Mouse (Mus musculus): Measurements from ENCODE around the gene Fiz1. TPM values are rescaled to one million over a fixed set of nuclear protein-coding genes. Genes with fewer than 3 reads are reported as not detected.

The Fiz1 gene
- polyA plus RNA-seq, 2 experiments = 37.5 to 42.4 TPM

DNA sequence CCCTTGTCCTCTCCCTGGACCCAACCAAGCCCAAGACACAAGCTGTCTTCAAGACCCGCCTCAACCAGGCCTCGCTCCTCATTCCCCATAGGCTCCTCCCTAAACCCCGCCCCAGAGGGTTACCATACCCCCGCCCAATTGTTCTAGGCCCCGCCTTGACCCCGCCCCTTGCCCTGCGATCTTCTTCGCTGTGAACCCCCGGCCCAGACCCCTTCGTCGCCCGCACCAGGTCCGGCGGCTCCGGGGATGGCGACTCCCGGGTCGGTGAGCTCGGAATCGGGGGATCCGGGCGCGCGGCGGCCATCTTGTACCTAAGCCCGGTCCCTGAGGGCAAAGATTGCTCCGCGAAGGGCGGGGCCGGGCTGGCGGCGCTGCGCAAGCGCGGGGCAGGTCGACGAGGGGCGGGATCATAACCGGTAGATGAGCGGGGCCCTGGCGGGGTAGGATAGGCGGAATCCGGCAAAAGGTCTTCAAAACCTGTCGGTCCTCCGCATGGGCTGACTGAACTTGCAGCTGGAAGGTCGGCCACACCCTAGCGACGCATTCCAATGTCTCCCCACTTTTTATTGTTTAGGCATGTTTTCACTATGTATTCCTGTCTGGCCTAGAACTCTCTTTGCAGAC is 23.7 kb upstream of the Fiz1 start, which contains the start of gene Zfp784:
Gene Zfp784, minus strand, starts transcription at position 338 of the 624 bp plus-strand sequence.
- Histone ChIP-seq H3K9me3 (ENCODE audit: control insufficient read depth, low read length) (peaks cover 7% of the 10 kb centered on the region; the same call in 1 of the 2 replicates), H3K9ac (ENCODE audit: low read depth, low read length, severe bottlenecking) (peak within 1 kb of the TSS; percentile 64), H3K4me1 (ENCODE audit: control insufficient read depth, insufficient read depth, low read length) (peaks cover 3% of the 10 kb centered on the region; the same call in 1 of the 2 replicates), H3K36me3 (ENCODE audit: control insufficient read depth, insufficient read depth, low read length) (peaks cover 33% of the 10 kb centered on the region), H3K27me3 (ENCODE audit: control insufficient read depth, insufficient read depth, low read length) (no peaks in the 10 kb centered on the region), H3K4me2 (replicated peaks; ENCODE audit: low read depth, low read length, severe bottlenecking) (peak within 1 kb of the TSS; percentile 49), H3K27ac (replicated peaks; ENCODE audit: low read depth, low read length) (peak within 1 kb of the TSS; percentile 85), H3K4me3 (replicated peaks; ENCODE audit: low read length) (peak within 1 kb of the TSS; percentile 50)
- TF ChIP-seq POLR2A (IDR thresholded peaks at IDR 0.05; ENCODE audit: borderline replicate concordance, extremely low read depth, insufficient read depth, insufficient read length) = 0 out of 2 replicates have a peak, but pooled peaks have one; percentile 11
- DNase-seq (ENCODE audit: low spot score) (peak; percentile 93), ATAC-seq (ENCODE audit: low FRiP score, low read depth) (peak; percentile 97)
- 0% methylated on average over 39 of the region's 48 CpGs for WGBS

DNA sequence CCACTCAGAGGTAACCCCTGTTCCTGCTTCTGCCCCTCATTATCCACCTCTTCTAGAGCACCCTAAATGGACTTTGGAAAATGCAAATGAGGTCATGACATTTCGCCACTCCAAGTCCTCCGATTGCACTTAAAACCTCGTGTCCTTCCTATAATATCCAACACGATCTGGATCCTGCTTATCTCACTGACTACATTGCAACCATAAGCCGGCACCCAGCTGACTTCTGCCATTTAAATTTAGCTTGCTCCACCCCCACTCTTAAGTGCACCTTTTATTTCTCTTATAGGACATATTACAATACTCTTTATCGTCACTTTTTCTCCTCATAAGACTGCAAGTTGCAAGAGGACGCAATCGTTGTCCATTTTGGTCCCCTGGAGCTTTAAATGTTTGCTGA is 23.0 kb upstream of the Fiz1 start:
- peaks cover 7% of the 10 kb centered on the region for H3K9me3 ChIP-seq (ENCODE audit: control insufficient read depth, low read length)
- no peak for TF ChIP-seq POLR2A (IDR thresholded peaks at IDR 0.05; ENCODE audit: borderline replicate concordance, extremely low read depth, insufficient read depth, insufficient read length)
- no peaks in the 10 kb centered on the region for H3K27me3 ChIP-seq (ENCODE audit: control insufficient read depth, insufficient read depth, low read length)
- H3K9ac ChIP-seq (ENCODE audit: low read depth, low read length, severe bottlenecking) = no peak overlapping the region
- WGBS = 89% methylated on average over 8 of the region's 8 CpGs
- peak overlapping the region; percentile 50 for H3K4me3 ChIP-seq (replicated peaks; ENCODE audit: low read length)
- DNase-seq (ENCODE audit: low spot score) (no peak), ATAC-seq (ENCODE audit: low FRiP score, low read depth) (no peak)
- peak overlapping the region; percentile 85; the same call in 1 of the 2 replicates for H3K27ac ChIP-seq (replicated peaks; ENCODE audit: low read depth, low read length)
- peaks cover 3% of the 10 kb centered on the region; the same call in 1 of the 2 replicates for H3K4me1 ChIP-seq (ENCODE audit: control insufficient read depth, insufficient read depth, low read length)
- H3K4me2 ChIP-seq (replicated peaks; ENCODE audit: low read depth, low read length, severe bottlenecking) = peak overlapping the region; percentile 49
- peaks cover 40% of the 10 kb centered on the region for H3K36me3 ChIP-seq (ENCODE audit: control insufficient read depth, insufficient read depth, low read length)

DNA sequence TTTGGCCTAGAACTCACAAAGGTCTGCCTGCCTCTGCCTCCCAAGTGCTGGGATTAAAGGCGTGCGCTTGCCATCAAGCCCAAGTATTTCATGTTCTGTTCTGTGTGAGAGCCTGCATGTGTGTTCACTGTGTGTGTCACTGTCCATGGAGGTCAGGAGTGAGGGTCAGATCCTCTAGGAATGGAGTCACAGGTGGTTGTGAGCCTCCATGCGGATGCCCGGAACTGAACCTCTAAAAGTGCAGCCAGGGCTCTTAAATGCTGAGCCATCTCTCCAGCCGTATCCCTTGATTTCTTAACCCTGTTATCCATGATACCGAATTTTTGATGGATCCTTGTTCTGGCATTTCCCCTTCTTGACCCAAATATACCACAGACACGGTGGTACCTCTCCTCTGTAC is 22.5 kb upstream of the Fiz1 start:
- Histone ChIP-seq H3K9me3 (ENCODE audit: control insufficient read depth, low read length) (peaks cover 10% of the 10 kb centered on the region), H3K27ac (replicated peaks; ENCODE audit: low read depth, low read length) (no peak overlapping the region), H3K27me3 (ENCODE audit: control insufficient read depth, insufficient read depth, low read length) (no peaks in the 10 kb centered on the region), H3K9ac (ENCODE audit: low read depth, low read length, severe bottlenecking) (no peak overlapping the region), H3K4me2 (replicated peaks; ENCODE audit: low read depth, low read length, severe bottlenecking) (no peak overlapping the region), H3K4me3 (replicated peaks; ENCODE audit: low read length) (no peak overlapping the region), H3K36me3 (ENCODE audit: control insufficient read depth, insufficient read depth, low read length) (peaks cover 44% of the 10 kb centered on the region), H3K4me1 (ENCODE audit: control insufficient read depth, insufficient read depth, low read length) (peaks cover 3% of the 10 kb centered on the region; the same call in 1 of the 2 replicates)
- DNase-seq (ENCODE audit: low spot score) = no peak
- no peak for TF ChIP-seq POLR2A (IDR thresholded peaks at IDR 0.05; ENCODE audit: borderline replicate concordance, extremely low read depth, insufficient read depth, insufficient read length)
- 93% methylated on average over 7 of the region's 7 CpGs for WGBS
- ATAC-seq (ENCODE audit: low FRiP score, low read depth) = no peak

DNA sequence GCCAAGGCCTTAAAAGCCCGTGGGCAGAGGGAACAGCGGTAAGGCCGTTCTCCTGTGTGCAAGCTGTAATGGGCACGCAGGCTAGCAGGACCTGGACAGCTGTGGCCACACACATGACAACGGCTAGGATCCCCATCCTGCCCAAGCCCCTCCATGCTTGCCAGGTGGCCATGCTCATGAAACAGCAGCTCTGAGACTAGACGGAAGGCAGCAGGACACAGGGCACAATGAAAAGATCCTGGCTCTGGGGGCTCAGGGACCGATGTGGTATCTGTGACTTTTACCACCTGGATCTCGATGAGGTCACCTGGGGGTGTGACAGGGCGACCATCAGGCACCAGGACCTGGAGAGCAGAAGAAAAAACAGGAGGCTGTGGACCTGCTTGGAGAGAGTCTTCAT is 21.6 kb upstream of the Fiz1 start:
- Histone ChIP-seq H3K4me3 (replicated peaks; ENCODE audit: low read length) (no peak overlapping the region), H3K36me3 (ENCODE audit: control insufficient read depth, insufficient read depth, low read length) (peaks cover 53% of the 10 kb centered on the region), H3K27ac (replicated peaks; ENCODE audit: low read depth, low read length) (no peak overlapping the region), H3K4me1 (ENCODE audit: control insufficient read depth, insufficient read depth, low read length) (peaks cover 3% of the 10 kb centered on the region; the same call in 1 of the 2 replicates), H3K9me3 (ENCODE audit: control insufficient read depth, low read length) (peaks cover 19% of the 10 kb centered on the region), H3K9ac (ENCODE audit: low read depth, low read length, severe bottlenecking) (no peak overlapping the region), H3K4me2 (replicated peaks; ENCODE audit: low read depth, low read length, severe bottlenecking) (no peak overlapping the region), H3K27me3 (ENCODE audit: control insufficient read depth, insufficient read depth, low read length) (no peaks in the 10 kb centered on the region)
- ATAC-seq (ENCODE audit: low FRiP score, low read depth) (no peak), DNase-seq (ENCODE audit: low spot score) (no peak)
- TF ChIP-seq POLR2A (IDR thresholded peaks at IDR 0.05; ENCODE audit: borderline replicate concordance, extremely low read depth, insufficient read depth, insufficient read length) = no peak
- WGBS = 93% methylated on average over 9 of the region's 9 CpGs

DNA sequence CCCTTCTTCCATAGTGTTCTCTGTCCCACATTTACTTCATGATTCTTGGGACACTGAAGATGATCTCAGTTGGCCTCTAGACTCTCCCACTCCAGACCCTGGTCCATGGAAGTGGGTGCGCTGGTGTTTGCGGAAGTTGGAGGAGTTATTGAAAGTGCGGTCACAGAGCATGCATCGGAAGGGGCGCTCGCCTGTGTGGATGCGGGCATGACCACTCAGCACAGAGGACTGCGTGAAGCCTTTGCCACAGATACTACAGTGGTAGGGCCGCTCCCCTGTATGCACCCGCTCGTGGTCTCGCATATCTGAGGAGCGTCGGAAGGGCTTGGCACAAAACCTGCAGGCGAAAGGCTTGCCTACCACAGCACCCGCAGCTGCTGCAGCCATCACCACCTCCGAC is 21.1 kb upstream of the Fiz1 start:
- 95% methylated on average over 17 of the region's 17 CpGs for WGBS
- Histone ChIP-seq H3K4me2 (replicated peaks; ENCODE audit: low read depth, low read length, severe bottlenecking) (no peak overlapping the region), H3K27ac (replicated peaks; ENCODE audit: low read depth, low read length) (no peak overlapping the region), H3K9me3 (ENCODE audit: control insufficient read depth, low read length) (peaks cover 24% of the 10 kb centered on the region), H3K4me3 (replicated peaks; ENCODE audit: low read length) (no peak overlapping the region), H3K27me3 (ENCODE audit: control insufficient read depth, insufficient read depth, low read length) (no peaks in the 10 kb centered on the region), H3K4me1 (ENCODE audit: control insufficient read depth, insufficient read depth, low read length) (peaks cover 3% of the 10 kb centered on the region; the same call in 1 of the 2 replicates), H3K9ac (ENCODE audit: low read depth, low read length, severe bottlenecking) (no peak overlapping the region), H3K36me3 (ENCODE audit: control insufficient read depth, insufficient read depth, low read length) (peaks cover 58% of the 10 kb centered on the region)
- no peak for ATAC-seq (ENCODE audit: low FRiP score, low read depth)
- TF ChIP-seq POLR2A (IDR thresholded peaks at IDR 0.05; ENCODE audit: borderline replicate concordance, extremely low read depth, insufficient read depth, insufficient read length) = no peak
- DNase-seq (ENCODE audit: low spot score) = no peak
